Mouse (Mus musculus) left cerebral cortex, postnatal 14 days (tissue): ENCODE measurements around the gene Bcat2. TPM values are rescaled to one million over a fixed set of nuclear protein-coding genes. Genes with fewer than 3 reads are reported as not detected.
A peak's percentile ranks its signal among the peaks of the same experiment; 100 is the strongest.
"Not testable (repeated sequence)": the region's sequence is repeated elsewhere in the genome, so short reads cannot be mapped to it uniquely, and the experiment has no call there.

Source experiments
- DNase-seq, 2 experiments: peaks; one replicate each; pipeline ENCODE4 v3.0.0; 2021 to 2022; ENCODE audit warnings: low spot score in 2 of 2, mixed read lengths in 1 of 2
- intact Hi-C: fragments of 180-260 bp; cut with DNase I; formaldehyde crosslinking; loops from one replicate; pipeline ENCODE4 v1.15.1; 2025
- long read RNA-seq, 2 experiments: library from polyadenylated mRNA; stranded (forward); transcript quantifications; one replicate each; pipeline ENCODE4 v2.0.0; 2021
- total RNA-seq, 2 experiments: library from RNA; stranded (reverse); gene quantifications; 2 replicates each; pipeline ENCODE4 v1.2.3; 2021

Bcat2 gene
- 10 to 100 TPM; 22.6 to 25.2 TPM for total RNA-seq
- long read RNA-seq, experiment 1, transcript Bcat2-201 (11 exons, 1,772 nt): major isoform, 12 of 15 reads
- long read RNA-seq, experiment 1, partial matches to known transcripts: 2 of 15 reads
- long read RNA-seq, experiment 1, other reads (novel, unspliced or antisense): 1 of 15 reads
- long read RNA-seq, experiment 2, transcript Bcat2-201 (11 exons, 1,772 nt): major isoform, 9 of 15 reads
- long read RNA-seq, experiment 2, partial matches to known transcripts: 0 of 15 reads
- long read RNA-seq, experiment 2, other reads (novel, unspliced or antisense): 2 of 15 reads

DNA sequence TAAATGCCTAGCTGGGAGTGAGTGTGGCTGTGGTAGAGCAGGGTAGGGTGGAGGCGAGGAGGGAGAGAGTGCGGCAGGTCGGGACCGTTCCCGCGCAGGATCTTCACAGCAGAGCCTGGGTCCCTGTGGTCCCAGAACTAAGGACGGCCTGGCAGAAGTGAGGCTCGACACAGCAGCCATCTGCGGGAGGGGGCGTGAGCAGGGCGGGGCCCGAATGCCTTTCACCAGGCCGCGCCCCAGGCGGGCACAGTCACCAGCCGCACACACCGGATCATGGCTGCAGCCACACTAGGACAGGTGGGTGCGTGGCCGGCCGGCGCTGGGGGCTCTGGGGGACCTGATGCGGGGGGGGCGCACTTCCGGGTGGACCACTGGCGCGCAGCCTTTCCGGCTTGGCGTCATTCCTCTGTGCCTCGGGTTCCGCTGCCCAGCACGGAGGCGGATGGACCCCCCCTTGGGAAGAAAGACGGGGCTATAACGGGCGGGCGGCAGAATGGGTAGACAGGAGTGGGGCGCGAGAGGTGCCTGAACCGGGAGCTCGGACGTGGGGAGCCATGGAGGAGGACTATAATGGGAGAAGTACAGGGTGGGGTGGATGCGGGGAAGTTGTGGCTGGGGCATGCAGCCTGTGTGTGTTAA lies at the start of gene Bcat2:
Gene Bcat2, plus strand, starts transcription at position 51 of the 639 bp plus-strand sequence.
- peak; percentile 50 to 65 for DNase-seq
- intact Hi-C loops: no loop called here

DNA sequence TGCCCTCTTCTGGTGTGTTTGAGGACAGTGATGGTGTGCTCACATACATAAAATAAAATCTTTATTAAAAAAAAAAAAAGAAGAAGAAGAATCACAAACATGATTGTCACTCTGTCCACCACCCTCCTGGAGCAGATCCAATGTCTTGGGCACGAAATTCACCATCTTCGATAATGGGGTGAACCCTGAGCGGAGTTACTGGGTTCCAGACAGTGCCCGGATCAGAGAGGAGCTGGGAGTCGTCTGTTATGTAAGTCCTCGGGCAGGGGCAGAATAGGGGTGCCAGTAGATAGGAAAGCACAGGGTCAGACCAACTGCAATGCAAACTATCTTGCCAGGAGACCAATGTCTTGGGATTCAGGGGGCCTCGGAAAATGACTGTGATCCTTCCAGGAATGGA lies 49.3 kb upstream of the Bcat2 start:
- intact Hi-C loops: no loop called here

DNA sequence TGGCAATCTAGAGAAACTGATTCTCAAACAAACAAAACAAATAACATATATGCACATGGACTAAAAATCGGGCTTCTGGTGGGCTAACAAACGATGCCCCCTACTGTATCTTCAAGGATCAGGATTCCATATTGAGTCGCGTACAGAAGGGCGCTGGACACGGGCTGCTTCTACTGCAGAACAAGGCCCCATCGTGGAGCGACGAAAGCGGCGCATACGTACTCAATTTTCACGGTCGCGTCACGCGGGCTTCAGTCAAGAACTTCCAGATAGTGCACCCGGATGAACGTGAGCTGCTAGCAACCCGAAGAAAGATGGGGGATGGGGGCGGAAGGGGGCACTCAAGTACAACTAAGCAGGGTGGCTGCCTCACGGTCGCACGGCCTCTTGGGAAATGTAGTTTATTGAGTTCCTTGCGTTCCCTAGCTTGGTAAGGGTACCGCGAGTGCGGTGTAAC lies 48.2 kb upstream of the Bcat2 start:
- intact Hi-C loops: no loop called here
- DNase-seq: peak; percentile 92 to 95

More for the DNA sequence above, 49.3 kb upstream of the Bcat2 start:
- no peak for DNase-seq

DNA sequence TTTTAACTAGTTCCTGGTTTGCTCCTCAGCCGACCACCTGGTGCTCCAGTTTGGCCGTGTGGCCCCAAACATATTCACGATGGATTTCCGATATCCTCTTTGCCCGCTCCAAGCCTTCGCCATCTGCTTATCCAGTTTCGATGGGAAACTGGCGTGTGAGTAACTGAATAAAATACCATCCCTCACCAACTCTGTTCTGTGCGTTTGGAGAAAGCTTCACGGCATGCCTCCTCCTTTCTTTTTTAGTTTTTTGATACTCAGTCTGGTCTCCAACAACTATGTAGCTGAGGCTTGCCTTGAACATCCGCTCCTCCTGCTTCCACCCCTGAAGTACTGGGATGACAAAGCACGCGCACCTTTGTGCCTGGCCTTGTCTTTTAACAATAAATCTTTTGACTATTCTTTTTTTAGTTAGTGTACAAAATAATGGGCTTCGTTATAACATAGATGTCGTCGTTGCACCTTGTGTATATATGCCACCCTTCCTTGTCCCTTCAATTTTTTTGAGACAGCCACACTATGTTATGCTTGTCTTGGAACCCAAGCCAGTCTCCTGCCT lies 47.7 kb upstream of the Bcat2 start:
- intact Hi-C loops: no loop called here
- DNase-seq: no peak

DNA sequence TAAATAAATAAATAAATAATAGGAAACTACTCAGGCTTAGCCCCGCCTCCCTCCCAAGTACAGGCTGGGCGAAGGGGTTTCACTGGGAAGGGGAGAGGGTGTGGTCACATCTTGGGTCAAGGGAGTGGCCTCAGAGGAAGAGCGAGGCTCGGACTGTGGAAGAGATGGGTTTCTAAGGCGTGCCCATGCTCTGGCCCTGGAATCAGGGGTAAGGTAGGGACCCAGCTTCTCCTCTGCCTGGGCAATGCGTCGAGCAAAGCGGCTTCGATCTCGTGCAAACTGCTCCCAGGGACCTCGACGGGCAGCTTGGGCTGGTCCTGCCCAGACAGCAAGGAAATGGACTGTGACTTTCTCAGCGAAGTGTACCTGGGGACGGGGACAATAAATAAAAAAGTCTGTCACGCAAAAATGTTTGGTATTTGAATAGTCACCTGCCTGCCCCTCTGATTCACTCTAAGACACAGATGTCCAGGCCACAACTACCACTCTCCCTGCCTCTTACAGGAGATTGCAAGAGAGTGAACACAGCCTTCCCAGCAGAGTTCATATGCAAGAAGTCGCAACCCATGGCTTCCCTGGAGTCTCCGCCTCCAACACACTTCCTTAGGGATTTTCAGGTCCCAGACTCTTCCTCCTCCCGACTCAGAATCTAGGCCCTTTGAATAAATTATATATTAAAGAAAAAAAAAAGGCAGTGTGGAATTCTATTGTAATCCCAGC lies 46.8 kb upstream of the Bcat2 start:
- no peak for DNase-seq

DNA sequence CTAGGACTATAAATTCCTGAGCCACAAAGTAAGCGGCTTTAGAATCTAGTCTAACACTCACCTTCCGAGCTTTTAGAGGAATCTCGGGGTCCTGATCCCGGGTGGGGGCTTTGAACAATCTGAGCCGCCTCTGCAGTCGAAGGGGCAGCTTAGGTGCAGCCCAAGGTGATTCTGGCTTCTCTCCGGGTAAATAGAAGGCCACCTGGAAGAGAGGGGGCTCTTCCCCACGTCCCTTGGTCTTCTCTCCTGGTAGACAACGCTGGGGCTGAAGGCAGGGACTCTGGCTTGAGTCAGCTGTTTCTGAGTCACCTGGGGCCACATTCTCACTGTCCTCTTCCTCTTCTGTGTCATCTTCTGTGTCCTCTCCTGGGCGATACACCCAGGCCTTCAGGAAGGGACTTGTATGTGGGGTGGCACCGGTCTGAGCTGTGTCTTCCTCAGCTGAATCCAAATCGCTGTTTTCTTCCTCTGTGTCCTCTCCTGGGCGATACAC lies 46.2 kb upstream of the Bcat2 start:
- DNase-seq: no peak
- intact Hi-C loops: no loop called here

More for the DNA sequence above, 46.8 kb upstream of the Bcat2 start:
- intact Hi-C loops: no loop called here

DNA sequence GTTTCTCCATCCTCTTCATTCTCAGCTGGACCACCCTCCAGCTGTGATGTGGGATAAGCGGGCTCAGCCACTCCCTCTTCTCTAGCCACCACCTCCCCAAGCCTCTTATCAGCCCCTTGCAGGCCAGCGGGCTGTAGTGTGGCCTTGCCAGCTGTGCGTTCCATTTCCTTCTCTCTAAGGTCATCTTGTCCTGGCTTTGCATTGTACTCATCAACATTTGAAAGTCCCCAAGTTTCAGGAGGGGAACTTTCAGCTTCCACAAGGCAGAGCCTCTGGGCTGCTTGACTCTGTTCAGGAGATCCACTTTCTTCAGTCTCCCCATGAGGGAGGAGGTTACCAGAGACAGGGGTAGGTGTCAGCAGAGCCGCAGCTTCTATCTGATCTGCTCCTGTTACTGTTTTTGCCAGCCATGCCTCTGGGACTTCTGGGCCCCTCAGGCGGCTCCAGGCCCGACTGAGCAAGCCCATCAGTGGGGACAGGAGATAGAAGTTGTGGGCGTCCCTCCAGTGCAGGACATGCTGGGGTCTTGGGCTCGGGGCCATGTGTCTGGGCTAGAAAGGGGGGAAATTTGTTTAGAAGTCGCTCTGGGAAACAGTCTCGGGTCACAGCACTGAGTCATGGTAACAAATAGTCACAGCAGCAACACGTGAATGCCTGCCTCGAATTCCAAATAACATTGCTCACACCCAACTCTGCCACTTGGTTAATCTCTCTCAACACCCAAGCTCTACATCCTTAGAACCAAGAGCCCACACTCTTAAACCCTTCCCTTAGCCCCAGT lies 44.9 kb upstream of the Bcat2 start:
- DNase-seq: no peak
- intact Hi-C loops: no loop called here

DNA sequence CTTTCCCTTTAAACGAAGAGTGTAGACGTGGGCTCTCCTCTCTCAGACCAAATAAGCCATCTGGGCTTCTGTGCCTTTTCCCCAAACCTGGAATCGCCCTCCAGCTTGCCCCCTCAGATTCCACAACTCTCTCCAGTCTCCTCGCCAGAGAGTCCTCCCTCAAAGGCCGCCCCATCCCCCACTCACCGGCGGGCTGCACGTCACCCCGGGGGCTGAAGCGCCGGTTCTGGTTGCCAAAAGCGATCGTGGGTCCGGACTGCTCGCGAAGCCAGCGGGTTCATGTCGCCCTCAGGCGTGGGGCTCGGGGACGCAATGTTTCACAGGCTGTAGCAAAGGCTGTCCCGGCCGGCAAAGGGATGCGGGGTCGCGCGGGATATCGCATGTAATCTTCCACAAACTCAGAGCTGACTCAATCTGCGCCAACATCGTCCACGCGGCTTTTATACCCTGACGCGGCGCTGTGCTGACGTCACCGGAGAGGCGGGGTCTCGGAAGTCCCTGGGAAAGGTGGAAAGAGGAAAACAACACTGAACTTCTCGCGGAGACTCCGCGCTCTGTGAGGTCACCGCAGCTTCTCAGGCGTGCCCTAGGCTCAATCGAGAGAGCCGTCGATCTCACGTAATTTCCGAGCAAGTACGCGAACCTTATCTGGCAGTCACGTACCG lies 44.0 kb upstream of the Bcat2 start, which contains the start of the genes Ppp1r15a and Plekha4:
Gene Ppp1r15a, minus strand, starts transcription at position 460 of the 665 bp plus-strand sequence.
Gene Plekha4, plus strand, starts transcription at position 522 of the 665 bp plus-strand sequence.
- intact Hi-C loops: no loop called here
- peak; percentile 92 to 93 for DNase-seq

DNA sequence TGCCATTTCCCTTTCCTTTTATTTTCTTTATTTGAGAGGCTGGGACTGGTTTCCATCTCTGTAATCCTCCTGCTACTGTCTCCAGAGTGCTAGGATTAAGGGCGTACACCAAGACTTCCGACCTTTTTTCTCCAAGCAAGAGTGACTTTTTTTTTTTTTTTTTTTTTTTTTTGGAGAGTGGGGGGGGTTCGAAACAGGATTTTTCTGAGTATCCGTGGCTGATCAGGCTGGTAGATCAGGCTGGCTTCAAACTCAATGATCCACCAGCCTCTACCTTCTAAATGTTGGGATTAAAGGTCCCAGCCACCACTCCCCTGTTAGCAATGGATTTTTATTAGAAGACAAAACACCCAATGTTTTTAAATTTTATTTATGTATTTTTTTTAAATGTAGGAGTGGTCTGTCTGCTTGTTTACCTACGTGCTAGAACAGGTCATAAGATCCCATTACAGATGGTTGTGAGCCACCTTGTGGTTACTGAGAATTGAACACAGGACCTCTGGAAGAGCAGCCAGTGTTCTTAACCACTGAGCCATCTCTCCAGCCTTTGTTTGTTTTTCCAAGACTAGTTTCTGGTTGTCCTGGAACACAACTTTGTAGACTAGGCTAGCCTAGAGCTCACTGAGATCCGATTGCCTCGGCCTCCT lies 43.4 kb upstream of the Bcat2 start:
- intact Hi-C loops: no loop called here

DNA sequence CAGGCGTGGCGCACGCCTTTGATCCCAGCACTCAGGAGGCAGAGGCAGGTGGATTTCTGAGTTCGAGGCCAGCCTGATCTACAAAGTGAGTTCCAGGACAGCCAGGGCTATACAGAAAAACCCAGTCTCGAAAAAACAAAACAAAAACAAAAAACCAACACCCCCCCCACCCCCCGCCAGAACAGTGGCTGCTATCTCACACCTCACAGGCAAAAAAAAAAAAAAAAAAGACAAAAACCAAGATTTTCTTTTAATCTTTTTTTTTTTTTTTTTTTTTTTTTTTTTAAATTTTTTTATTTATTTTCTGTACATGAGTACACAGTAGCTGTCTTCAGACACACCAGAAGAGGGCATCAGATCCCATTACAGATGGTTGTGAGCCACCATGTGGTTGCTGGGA lies 42.8 kb upstream of the Bcat2 start:
- intact Hi-C loops, DNase-seq: not testable (repeated sequence)

More for the DNA sequence above, 43.4 kb upstream of the Bcat2 start:
- no peak for DNase-seq

DNA sequence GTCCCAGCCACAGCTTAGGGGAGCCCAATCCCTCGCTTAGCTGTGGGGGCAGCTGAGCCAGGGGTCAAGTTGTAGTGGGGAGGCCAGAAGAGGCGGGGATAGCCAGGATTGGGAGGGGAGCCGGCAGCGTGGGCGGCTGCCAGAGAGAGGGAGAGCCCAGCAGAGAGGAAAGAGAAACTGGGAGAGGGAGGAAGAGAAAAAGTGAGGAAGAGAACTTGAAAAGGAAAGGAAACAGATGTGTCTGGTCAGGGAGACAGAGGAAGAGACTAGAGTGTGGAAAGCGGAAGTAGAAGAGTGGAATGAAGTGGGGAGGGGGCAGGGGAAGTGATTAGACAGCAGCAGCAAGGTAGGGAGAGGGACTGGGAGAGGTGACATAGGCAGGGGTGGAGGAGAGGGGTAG lies 40.5 kb upstream of the Bcat2 start:
- DNase-seq: no peak
- intact Hi-C loops: no loop called here

DNA sequence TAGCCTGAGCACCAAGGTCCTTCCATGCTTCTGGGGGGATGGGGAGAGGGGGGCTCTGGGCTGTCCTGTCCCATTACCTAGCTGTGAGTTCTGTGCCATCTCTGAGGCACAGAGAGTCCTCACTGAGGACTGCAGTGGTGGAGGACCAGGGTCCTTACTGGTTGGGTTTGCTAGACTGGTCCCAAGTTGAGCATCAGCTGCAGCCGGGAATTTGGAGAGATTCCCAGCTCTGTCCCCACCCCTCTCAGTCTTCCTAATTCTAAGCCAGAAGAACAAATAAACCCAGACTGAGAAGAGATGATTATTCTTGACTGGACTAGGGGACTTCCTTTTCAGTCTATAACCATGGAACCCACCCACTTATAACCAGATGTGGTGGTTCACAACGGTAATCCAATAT lies 39.3 kb upstream of the Bcat2 start:
- DNase-seq: no peak
- intact Hi-C loops: no loop called here

DNA sequence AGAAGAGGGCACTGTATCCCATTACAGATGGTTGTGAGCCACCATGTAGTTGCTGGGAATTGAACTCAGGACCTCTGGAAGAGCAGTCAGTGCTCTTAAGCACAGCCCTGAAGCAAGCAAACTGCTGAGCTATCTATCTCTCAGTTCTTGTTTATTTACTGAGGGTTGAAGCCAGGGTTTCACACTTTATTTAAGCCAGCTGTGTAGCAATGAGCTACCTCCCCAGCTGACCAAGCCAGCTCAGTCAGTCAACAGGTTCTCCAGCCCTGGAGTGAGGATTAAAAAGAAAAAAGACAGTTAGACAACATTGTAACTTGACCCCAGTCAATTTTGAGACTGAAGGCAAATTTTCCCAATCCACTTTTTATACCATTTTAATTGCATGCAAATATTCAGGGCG lies 34.3 kb upstream of the Bcat2 start:
- intact Hi-C loops: no loop called here
- no peak for DNase-seq

DNA sequence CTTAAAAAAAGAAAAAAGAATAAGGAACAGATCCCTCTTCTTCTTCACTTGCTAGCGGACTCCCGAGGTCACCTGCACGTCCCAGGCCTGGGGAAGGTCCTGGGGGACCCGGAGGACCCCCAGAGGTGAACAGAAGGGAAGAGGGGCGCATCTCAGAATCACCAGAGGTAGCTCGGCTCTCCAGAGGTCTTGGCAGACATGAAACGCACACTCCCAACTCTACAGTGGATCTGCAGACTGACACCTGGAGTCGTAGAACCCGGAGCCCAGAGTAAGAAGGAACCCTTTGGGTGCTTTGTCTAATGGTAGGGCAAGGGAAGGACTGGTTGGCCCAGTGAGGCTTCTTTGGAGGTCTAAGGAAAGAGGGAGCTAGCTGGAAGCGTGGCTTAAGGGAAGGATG lies 32.4 kb upstream of the Bcat2 start:
- no peak for DNase-seq
- intact Hi-C loops: no loop called here

DNA sequence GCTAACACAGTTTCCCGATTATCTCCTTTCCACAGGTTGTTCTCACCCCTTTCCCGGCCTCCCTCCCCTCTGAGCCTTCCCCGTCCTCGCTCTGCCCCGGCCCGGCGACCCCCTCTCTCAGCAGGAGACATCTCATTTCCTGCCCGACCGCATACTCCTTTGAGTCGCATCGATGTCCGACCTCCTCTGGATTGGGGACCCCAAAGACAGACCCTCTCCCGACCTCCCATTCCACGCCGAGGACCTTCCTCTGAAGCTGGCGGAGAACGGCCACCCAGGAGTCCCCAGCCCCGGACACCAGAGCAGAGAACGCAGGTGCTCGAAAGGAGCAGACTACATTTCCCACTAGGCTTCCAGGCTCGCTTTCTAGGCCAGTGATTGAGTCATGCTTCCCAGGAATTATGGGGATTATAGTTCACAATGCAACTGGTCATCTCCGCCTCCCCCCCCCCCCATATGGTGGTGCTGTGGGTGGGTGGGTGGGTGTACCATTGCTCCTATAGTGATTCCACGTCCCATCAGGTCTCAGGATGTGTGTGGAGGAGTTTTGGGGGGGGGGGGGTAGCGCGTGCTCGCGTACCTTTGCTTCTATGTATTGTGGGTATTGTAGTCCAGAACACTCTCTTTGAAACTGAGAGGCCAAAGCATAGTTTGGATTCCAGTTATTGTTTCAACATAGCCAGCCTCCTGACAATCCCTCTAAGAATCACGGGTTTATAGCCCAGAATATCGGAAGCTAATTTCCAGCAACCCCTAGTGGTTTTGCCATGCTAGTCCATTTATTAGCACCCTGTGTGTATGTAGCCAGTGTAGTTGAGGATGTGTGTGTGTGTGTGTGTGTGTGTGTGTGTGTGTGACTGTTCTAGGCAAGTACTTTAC lies 31.6 kb upstream of the Bcat2 start:
- intact Hi-C loops: no loop called here
- DNase-seq: peak; percentile 71 to 73

DNA sequence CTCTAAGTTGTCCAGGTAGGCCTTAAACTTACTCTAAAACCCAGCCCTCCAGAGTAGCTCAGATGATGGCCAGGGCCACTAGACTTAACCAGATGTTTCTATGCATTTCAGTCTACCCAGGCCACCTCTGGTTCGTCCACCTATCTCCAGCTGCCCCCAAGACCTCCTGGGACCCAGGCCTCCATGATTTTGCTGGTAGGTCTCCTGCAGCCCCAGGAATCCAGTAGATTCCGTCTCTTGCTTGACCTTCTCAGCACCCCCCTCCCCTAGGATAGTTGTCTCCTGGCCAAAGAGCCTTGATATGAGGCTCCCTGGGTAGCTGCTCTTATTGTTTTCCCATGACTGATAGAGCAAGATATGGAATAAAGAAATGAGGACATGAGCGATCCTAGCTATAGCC lies 30.9 kb upstream of the Bcat2 start:
- intact Hi-C loops: no loop called here
- DNase-seq: no peak

DNA sequence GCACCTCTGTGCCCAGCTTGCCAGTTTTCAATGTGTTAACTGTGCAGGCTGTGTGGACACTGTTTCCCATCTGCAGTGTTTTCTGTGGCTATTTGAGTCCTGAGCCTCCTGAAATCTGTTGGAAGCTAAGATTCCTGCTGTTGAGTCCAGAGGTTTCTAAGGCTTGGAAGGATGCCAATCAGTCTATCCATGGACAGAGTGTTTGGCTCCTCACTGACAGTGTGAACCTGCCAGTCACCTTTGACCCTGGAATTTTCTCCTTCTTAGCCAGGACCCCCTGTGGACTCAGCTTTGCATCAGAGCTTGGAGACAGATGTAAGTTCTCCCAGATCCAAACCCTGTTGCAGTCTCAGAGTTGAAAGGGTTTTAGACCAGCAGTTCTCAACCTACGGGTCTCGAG lies 29.7 kb upstream of the Bcat2 start:
- intact Hi-C loops: no loop called here
- no peak for DNase-seq
